Mouse (Mus musculus) midbrain, embryonic 14.5 days (tissue): ENCODE data around the gene Slc4a11. TPM values are rescaled to one million over a fixed set of nuclear protein-coding genes. Genes with fewer than 3 reads are reported as not detected.
A peak's percentile ranks its signal among the peaks of the same experiment; 100 is the strongest.

ENCODE experiments used
- ATAC-seq: fragments of 200-750 bp; cut with Nextera tagmentation; 2 replicates; pipeline ENCODE4 v1.8.0; 2017; ENCODE audit warnings: moderate number of reproducible peaks, moderate library complexity; ENCODE audit not compliant: low FRiP score, low TSS enrichment
- DNase-seq: peaks from one replicate; pipeline ENCODE4 v3.0.0-alpha.2; 2015
- H3K27ac ChIP-seq: fragments of 300-500 bp; sonication (generic); replicated peaks from 2 replicates; pipeline ENCODE4 v1.5.1; 2014; ENCODE audit warnings: mild to moderate bottlenecking, low read depth, low read length, moderate library complexity
- H3K27me3 ChIP-seq: fragments of 300-500 bp; sonication (generic); 2 replicates; pipeline ENCODE4 v1.6.1; 2014; ENCODE audit warnings: low read length, control low read depth, mixed read lengths; ENCODE audit not compliant: control insufficient read depth, insufficient read depth
- H3K36me3 ChIP-seq: fragments of 300-500 bp; sonication (generic); 2 replicates; pipeline ENCODE4 v1.6.1; 2014; ENCODE audit warnings: low read length, control low read depth; ENCODE audit not compliant: control insufficient read depth, insufficient read depth
- H3K4me1 ChIP-seq: fragments of 300-500 bp; sonication (generic); 2 replicates; pipeline ENCODE4 v1.6.1; 2014; ENCODE audit warnings: mild to moderate bottlenecking, antibody characterized with exemption, low read length, control low read depth; ENCODE audit not compliant: control insufficient read depth, insufficient read depth
- H3K4me2 ChIP-seq: fragments of 300-500 bp; sonication (generic); 2 replicates; pipeline ENCODE4 v1.6.1; 2014; ENCODE audit warnings: mild to moderate bottlenecking, low read length, moderate library complexity
- H3K4me3 ChIP-seq: fragments of 300-500 bp; sonication (generic); replicated peaks from 2 replicates; pipeline ENCODE4 v1.5.1; 2014; ENCODE audit warnings: low read depth, low read length
- H3K9ac ChIP-seq: fragments of 300-500 bp; sonication (generic); replicated peaks from 2 replicates; pipeline ENCODE4 v1.6.1; 2014; ENCODE audit warnings: mild to moderate bottlenecking, low read length, moderate library complexity
- H3K9me3 ChIP-seq: fragments of 300-500 bp; sonication (generic); 2 replicates; pipeline ENCODE4 v1.6.1; 2016; ENCODE audit warnings: low read length, control low read depth, mixed read lengths; ENCODE audit not compliant: control insufficient read depth
- WGBS: fragments of 180-500 bp; shearing (Covaris S2); extraction: QIAGEN DNeasy Blood & Tissue Kit; methylation state at CpG from one replicate; pipeline ENCODE4 v1.1.7; 2014; 5-methylcytosine and 5-hydroxymethylcytosine counted together
- polyA plus RNA-seq: library from polyadenylated mRNA; unstranded; fragments of >200 nt; fragmentation: Nextera tagmentation; extraction: Ambion mirVana; gene quantifications from 2 replicates; pipeline ENCODE4 v1.2.1, GENCODE M21; 2014

Slc4a11 gene
- polyA plus RNA-seq, 1 experiment from 2014 or later: 0.49 TPM

DNA sequence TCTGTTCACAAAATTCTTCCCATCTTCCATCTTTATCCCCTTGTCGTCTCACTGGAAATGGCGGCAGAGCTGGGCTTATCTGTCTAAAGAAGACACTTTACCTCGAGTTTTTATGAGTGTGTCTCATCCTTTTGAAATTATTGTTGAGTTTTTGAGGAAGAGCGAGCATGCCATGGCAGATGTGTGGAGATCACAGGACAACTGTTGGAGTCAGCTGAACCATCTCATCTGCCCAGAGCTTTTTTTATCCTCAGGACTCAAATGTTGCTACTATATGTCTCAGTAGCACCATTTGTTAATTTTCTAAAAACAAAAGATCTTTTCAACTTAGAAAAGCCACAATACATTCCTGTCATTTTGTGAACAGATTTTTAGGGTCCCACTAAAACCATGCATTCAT lies 52.1 kb downstream of the Slc4a11 start:
- peaks cover 4% of the 10 kb centered on the region; the same call in 1 of the 2 replicates for H3K36me3 ChIP-seq
- H3K27ac ChIP-seq: no peak overlapping the region
- ATAC-seq (no peak), DNase-seq (no peak)
- H3K9me3 ChIP-seq: no peaks in the 10 kb centered on the region
- 86% methylated on average over 4 of the region's 4 CpGs for WGBS
- no peak overlapping the region for H3K9ac ChIP-seq
- peaks cover 5% of the 10 kb centered on the region; the same call in 1 of the 2 replicates for H3K27me3 ChIP-seq
- H3K4me2 ChIP-seq: no peak overlapping the region
- H3K4me1 ChIP-seq: peaks cover 6% of the 10 kb centered on the region; the same call in 1 of the 2 replicates
- H3K4me3 ChIP-seq: no peak overlapping the region

DNA sequence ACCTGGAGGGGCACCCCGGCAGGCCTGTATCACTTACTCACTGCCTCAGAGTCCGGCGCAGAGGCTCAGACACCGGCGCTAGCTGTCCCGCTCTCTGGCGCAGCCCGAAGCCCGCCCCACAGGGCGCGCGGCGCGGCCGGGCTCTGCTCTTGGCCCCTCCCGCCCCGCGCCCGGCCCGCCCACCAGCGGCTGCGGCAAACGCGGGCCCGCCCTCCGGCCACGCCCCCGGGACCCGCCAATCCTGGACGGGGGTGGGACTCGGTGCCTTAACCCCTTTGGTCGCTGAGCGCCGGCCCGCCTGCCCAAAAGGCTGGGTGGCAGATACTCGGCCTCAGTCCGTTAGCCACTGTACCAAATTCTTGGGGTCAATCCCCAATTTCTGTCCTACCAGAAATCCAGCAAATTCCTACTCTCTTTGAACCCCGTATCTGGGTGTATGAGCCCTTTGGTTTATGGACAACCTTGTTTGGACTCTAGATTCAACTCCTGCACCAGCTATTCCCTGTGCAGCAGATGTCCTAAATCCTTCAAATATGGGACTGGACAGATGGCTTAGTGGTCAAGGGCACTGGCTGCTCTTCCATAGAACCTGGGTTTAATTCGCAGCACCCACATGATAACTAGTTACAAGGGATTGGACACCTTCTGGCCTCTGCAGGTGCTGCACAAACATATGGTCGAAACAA lies 54.5 kb downstream of the Slc4a11 start, which contains the start of gene Lzts3:
Gene Lzts3 (minus strand): TSS at position 120 of the 686 bp plus-strand sequence.
- Histone ChIP-seq H3K36me3 (no peaks in the 10 kb centered on the region), H3K4me1 (peaks cover 6% of the 10 kb centered on the region; the same call in 1 of the 2 replicates), H3K27me3 (peaks cover 13% of the 10 kb centered on the region; the same call in 1 of the 2 replicates), H3K9ac (peak within 1 kb of the TSS; percentile 81), H3K4me3 (peak within 1 kb of the TSS; percentile 74), H3K4me2 (peak within 1 kb of the TSS; percentile 87), H3K9me3 (no peaks in the 10 kb centered on the region), H3K27ac (peak within 1 kb of the TSS; percentile 74)
- peak; percentile 93 for ATAC-seq
- WGBS: 3% methylated on average over 39 of the region's 40 CpGs
- DNase-seq: peak; percentile 95

DNA sequence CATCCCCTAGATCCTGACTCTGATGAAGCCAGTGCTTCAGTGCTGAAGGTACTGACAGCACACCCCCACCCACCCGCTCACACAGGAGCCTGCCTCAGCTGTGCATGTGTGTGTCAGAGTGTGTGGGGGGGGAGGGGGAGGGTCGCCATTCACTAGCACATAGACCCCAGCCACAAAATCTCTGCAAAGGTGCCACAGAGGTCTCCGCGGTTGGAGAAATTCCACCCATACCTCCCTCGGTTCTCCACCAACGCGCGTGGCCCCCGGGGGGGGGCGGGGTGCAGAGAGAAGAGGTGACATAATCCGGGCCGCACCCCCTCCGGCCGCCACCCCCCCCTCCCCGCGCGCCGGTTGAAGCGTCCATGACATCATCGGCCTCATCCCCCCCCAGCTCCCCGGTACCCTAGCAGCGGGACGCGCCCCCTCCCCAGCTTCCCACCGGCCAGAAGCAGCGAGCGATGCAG lies 55.1 kb downstream of the Slc4a11 start:
- peak overlapping the region; percentile 74 for H3K27ac ChIP-seq
- peaks cover 17% of the 10 kb centered on the region; the same call in 1 of the 2 replicates for H3K27me3 ChIP-seq
- H3K36me3 ChIP-seq: no peaks in the 10 kb centered on the region
- H3K9me3 ChIP-seq: no peaks in the 10 kb centered on the region
- ATAC-seq (peak; percentile 79), DNase-seq (peak; percentile 73)
- peak overlapping the region; percentile 74 for H3K4me3 ChIP-seq
- WGBS: under 1% methylated on average over 27 of the region's 27 CpGs
- H3K4me1 ChIP-seq: peaks cover 6% of the 10 kb centered on the region; the same call in 1 of the 2 replicates
- H3K4me2 ChIP-seq: peak overlapping the region; percentile 87
- peak overlapping the region; percentile 81 for H3K9ac ChIP-seq

- DNase-seq (no peak), ATAC-seq (no peak)
- 72% methylated on average over 6 of the region's 6 CpGs for WGBS
- Histone ChIP-seq H3K9me3 (no peaks in the 10 kb centered on the region), H3K27me3 (peaks cover 25% of the 10 kb centered on the region), H3K27ac (no peak overlapping the region), H3K9ac (peak overlapping the region; percentile 81), H3K4me2 (peak overlapping the region; percentile 87), H3K36me3 (peaks cover under 1% of the 10 kb centered on the region; the same call in 1 of the 2 replicates), H3K4me1 (peaks cover 6% of the 10 kb centered on the region; the same call in 1 of the 2 replicates), H3K4me3 (peak overlapping the region; percentile 74)
These were observed 55.8 kb downstream of the Slc4a11 start for GRCm38 (mm10) chr2:130641351-130642025.

DNA sequence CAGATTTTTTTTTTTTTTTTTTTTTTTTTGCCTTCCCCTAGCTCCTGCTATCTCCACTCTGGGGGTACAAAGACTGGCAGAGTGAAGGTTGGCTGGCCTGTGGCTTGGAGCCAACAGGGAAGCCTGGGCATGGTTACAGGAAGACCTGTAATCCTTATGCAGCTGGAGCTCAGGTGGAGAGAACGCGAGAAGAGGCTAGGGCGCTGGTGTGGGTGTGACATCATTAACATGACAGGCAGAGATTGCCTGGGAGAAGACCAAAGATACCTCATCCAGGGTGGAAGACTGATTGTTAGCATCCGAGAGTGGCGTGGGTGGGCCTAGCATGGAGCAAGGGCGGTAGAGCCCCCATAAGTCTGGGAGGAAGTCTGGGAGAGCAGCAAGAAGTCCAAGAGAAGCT lies 58.0 kb downstream of the Slc4a11 start:
- H3K4me2 ChIP-seq: no peak overlapping the region
- DNase-seq (no peak), ATAC-seq (no peak)
- H3K9ac ChIP-seq: no peak overlapping the region
- H3K4me1 ChIP-seq: peaks cover 10% of the 10 kb centered on the region; the same call in 1 of the 2 replicates
- H3K36me3 ChIP-seq: peaks cover 9% of the 10 kb centered on the region; the same call in 1 of the 2 replicates
- H3K27me3 ChIP-seq: peaks cover 47% of the 10 kb centered on the region
- no peak overlapping the region for H3K27ac ChIP-seq
- WGBS: 78% methylated on average over 6 of the region's 6 CpGs
- H3K4me3 ChIP-seq: no peak overlapping the region
- no peaks in the 10 kb centered on the region for H3K9me3 ChIP-seq

- Histone ChIP-seq H3K4me1 (peaks cover 11% of the 10 kb centered on the region; the same call in 1 of the 2 replicates), H3K4me3 (no peak overlapping the region), H3K27me3 (peaks cover 55% of the 10 kb centered on the region), H3K4me2 (no peak overlapping the region), H3K36me3 (peaks cover 9% of the 10 kb centered on the region; the same call in 1 of the 2 replicates), H3K9me3 (no peaks in the 10 kb centered on the region), H3K9ac (no peak overlapping the region), H3K27ac (no peak overlapping the region)
- ATAC-seq (no peak), DNase-seq (no peak)
- WGBS: 37% methylated on average over 16 of the region's 16 CpGs
These were observed 59.2 kb downstream of the Slc4a11 start for GRCm38 (mm10) chr2:130638101-130638611.

DNA sequence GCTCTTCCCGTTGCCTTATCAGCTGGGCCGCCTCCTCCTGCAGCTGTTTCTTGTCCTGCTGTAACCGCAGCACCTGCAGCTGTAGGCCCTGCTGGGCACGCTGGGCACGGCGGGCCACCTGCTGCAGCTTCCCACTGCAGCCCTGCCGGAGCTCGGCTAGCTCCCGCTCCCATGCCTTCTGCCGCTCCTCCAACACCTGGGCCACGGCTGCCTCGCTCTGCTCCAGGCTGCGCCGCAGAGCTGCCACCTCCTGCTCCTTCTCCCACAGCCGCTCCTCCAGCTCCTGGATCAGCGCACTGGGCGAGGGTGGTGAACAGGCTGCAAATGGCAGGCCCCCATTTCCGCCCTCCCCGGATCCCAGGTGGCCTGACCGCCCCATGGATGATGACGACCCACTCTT lies 61.5 kb downstream of the Slc4a11 start:
- no peak overlapping the region for H3K9ac ChIP-seq
- WGBS: 20% methylated on average over 21 of the region's 21 CpGs
- no peak overlapping the region for H3K4me3 ChIP-seq
- H3K36me3 ChIP-seq: peaks cover 9% of the 10 kb centered on the region; the same call in 1 of the 2 replicates
- no peak overlapping the region for H3K27ac ChIP-seq
- peaks cover 5% of the 10 kb centered on the region; the same call in 1 of the 2 replicates for H3K4me1 ChIP-seq
- DNase-seq (peak; percentile 8), ATAC-seq (no peak)
- no peaks in the 10 kb centered on the region for H3K9me3 ChIP-seq
- peaks cover 55% of the 10 kb centered on the region for H3K27me3 ChIP-seq
- peak overlapping the region; percentile 50; the same call in 1 of the 2 replicates for H3K4me2 ChIP-seq

DNA sequence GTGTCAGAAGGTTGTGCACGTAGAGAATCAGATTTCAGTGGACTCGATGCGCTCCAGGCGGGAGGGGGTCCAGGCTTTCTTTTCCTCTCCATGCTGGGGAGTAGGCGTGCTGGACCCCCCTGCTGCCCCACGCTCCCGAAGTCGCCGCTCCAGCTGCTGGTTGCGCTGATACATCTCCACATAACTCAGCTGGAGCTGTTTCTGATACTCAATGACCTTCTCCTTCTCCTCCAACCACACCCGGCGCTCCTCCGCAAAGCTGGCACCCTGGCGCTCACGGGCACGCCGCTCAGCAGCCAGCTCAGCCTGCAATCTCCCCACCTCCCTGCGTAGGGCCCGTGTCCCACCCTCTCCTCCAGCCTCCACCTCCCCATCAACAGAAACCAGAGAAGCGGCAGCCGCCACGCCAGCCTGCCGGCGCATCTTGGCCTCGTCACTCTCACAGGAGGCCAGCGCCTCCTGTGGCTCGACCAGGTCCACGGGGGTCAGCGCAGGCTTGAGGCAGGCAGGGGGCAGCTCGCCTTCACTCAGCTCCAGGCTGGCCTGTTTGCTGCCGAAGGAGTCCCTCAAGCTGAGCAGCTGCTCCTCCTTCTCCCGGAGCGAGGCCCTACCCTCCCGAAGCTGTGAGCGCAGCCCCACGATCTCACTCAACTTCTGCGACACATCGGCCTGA lies 62.4 kb downstream of the Slc4a11 start:
- H3K4me3 ChIP-seq: peak overlapping the region; percentile 20
- H3K9me3 ChIP-seq: no peaks in the 10 kb centered on the region
- H3K27me3 ChIP-seq: peaks cover 50% of the 10 kb centered on the region
- H3K36me3 ChIP-seq: peaks cover 9% of the 10 kb centered on the region; the same call in 1 of the 2 replicates
- DNase-seq (peak; percentile 44), ATAC-seq (peak; percentile 31; the same call in 1 of the 2 replicates)
- no peak overlapping the region for H3K27ac ChIP-seq
- peak overlapping the region; percentile 50 for H3K4me2 ChIP-seq
- peaks cover 5% of the 10 kb centered on the region; the same call in 1 of the 2 replicates for H3K4me1 ChIP-seq
- H3K9ac ChIP-seq: peak overlapping the region; percentile 43; the same call in 1 of the 2 replicates
- WGBS: 4% methylated on average over 38 of the region's 38 CpGs
